Mouse (Mus musculus) heart, embryonic 16.5 days (tissue): ENCODE results near the gene Igdcc3. TPM values are rescaled to one million over a fixed set of nuclear protein-coding genes. Genes with fewer than 3 reads are reported as not detected.
"Not testable (repeated sequence)": the region's sequence is repeated elsewhere in the genome, so short reads cannot be mapped to it uniquely, and the experiment has no call there.

Source experiments
- ATAC-seq: fragments of 200-750 bp; cut with Nextera tagmentation; replicated peaks from 2 replicates; pipeline ENCODE4 v1.8.0; 2017; ENCODE audit warnings: moderate number of reproducible peaks; ENCODE audit not compliant: insufficient read depth, low FRiP score; ENCODE audit errors: extremely low read depth
- H3K27ac ChIP-seq: fragments of 300-500 bp; sonication (generic); 2 replicates; pipeline ENCODE4 v1.5.1; 2014; ENCODE audit warnings: mild to moderate bottlenecking, low read length, control low read depth, moderate library complexity
- H3K27me3 ChIP-seq: fragments of 300-500 bp; sonication (generic); 2 replicates; pipeline ENCODE4 v1.6.1; 2014; ENCODE audit warnings: low read length, mixed read lengths; ENCODE audit not compliant: control insufficient read depth, insufficient read depth
- H3K36me3 ChIP-seq: fragments of 300-500 bp; sonication (generic); 2 replicates; pipeline ENCODE4 v1.6.1; 2014; ENCODE audit not compliant: control insufficient read depth, insufficient read depth
- H3K4me1 ChIP-seq: fragments of 300-500 bp; sonication (generic); 2 replicates; pipeline ENCODE4 v1.6.1; 2014; ENCODE audit warnings: low read length, mixed read lengths; ENCODE audit not compliant: control insufficient read depth, insufficient read depth
- H3K4me2 ChIP-seq: fragments of 300-500 bp; sonication (generic); 2 replicates; pipeline ENCODE4 v1.6.1; 2014; ENCODE audit warnings: low read depth, mild to moderate bottlenecking, control low read depth, low read length
- H3K4me3 ChIP-seq: fragments of 300-500 bp; sonication (generic); 2 replicates; pipeline ENCODE4 v1.5.1; 2014; ENCODE audit warnings: mild to moderate bottlenecking, control low read depth, low read length
- H3K9ac ChIP-seq: fragments of 300-500 bp; sonication (generic); 2 replicates; pipeline ENCODE4 v1.6.1; 2014; ENCODE audit warnings: low read length, control low read depth
- H3K9me3 ChIP-seq: fragments of 300-500 bp; sonication (generic); replicated peaks from 2 replicates; pipeline ENCODE4 v1.6.1; 2016; ENCODE audit warnings: low read length; ENCODE audit not compliant: control insufficient read depth
- WGBS: fragments of 180-500 bp; shearing (Covaris S2); extraction: QIAGEN DNeasy Blood & Tissue Kit; methylation state at CpG from one replicate; pipeline ENCODE4 v1.1.7; 2014; 5-methylcytosine and 5-hydroxymethylcytosine counted together
- polyA plus RNA-seq: library from polyadenylated mRNA; unstranded; fragments of >200 nt; fragmentation: Nextera tagmentation; extraction: Ambion mirVana; gene quantifications from 2 replicates; pipeline ENCODE4 v1.2.1, GENCODE M21; 2015

Gene Igdcc3
- polyA plus RNA-seq, 1 experiment from 2014 or later = 0.17 TPM

GRCm38 (mm10) chr9:65201381-65202164 lies 60.6 kb downstream of the Igdcc3 start:
- ATAC-seq = peak; percentile 84
- H3K4me1 ChIP-seq = peaks cover 3% of the 10 kb centered on the region
- H3K27me3 ChIP-seq = no peaks in the 10 kb centered on the region
- H3K9ac ChIP-seq = peak overlapping the region; percentile 85
- H3K4me2 ChIP-seq = peak overlapping the region; percentile 82
- H3K4me3 ChIP-seq = peak overlapping the region; percentile 61
- H3K9me3 ChIP-seq = no peaks in the 10 kb centered on the region
- WGBS = under 1% methylated on average over 18 of the region's 18 CpGs
- no peaks in the 10 kb centered on the region for H3K36me3 ChIP-seq
- H3K27ac ChIP-seq = peak overlapping the region; percentile 77

- 29% methylated on average over 11 of the region's 11 CpGs for WGBS
- Histone ChIP-seq H3K27me3 (no peaks in the 10 kb centered on the region), H3K4me3 (peak overlapping the region; percentile 61), H3K9me3 (peaks cover 3% of the 10 kb centered on the region; the same call in 1 of the 2 replicates), H3K4me1 (peaks cover under 1% of the 10 kb centered on the region; the same call in 1 of the 2 replicates), H3K27ac (peak overlapping the region; percentile 77), H3K4me2 (peak overlapping the region; percentile 82), H3K9ac (peak overlapping the region; percentile 85), H3K36me3 (no peaks in the 10 kb centered on the region)
- no peak; the same call in 1 of the 2 replicates for ATAC-seq
These were observed 61.3 kb downstream of the Igdcc3 start for GRCm38 (mm10) chr9:65202165-65202754.

GRCm38 (mm10) chr9:65205049-65205815 lies 64.2 kb downstream of the Igdcc3 start:
- peaks cover 3% of the 10 kb centered on the region; the same call in 1 of the 2 replicates for H3K9me3 ChIP-seq
- no peak overlapping the region for H3K9ac ChIP-seq
- no peaks in the 10 kb centered on the region for H3K36me3 ChIP-seq
- H3K4me1 ChIP-seq = no peaks in the 10 kb centered on the region
- no peak for ATAC-seq
- 58% methylated on average over 11 of the region's 11 CpGs for whole genome bisulfite sequencing
- no peaks in the 10 kb centered on the region for H3K27me3 ChIP-seq
- H3K4me3 ChIP-seq = no peak overlapping the region
- no peak overlapping the region for H3K27ac ChIP-seq
- no peak overlapping the region for H3K4me2 ChIP-seq

GRCm38 (mm10) chr9:65207041-65207815 lies 66.2 kb downstream of the Igdcc3 start:
- not testable (repeated sequence) for ATAC-seq, H3K4me2 ChIP-seq, H3K9ac ChIP-seq, H3K27ac ChIP-seq, H3K36me3 ChIP-seq, H3K9me3 ChIP-seq, H3K27me3 ChIP-seq, H3K4me3 ChIP-seq, H3K4me1 ChIP-seq
- WGBS = 76% methylated on average over 9 of the region's 9 CpGs

GRCm38 (mm10) chr9:65208293-65209179 lies 67.5 kb downstream of the Igdcc3 start:
- no peak overlapping the region for H3K4me3 ChIP-seq
- no peaks in the 10 kb centered on the region for H3K4me1 ChIP-seq
- 85% methylated on average over 32 of the region's 32 CpGs for WGBS
- ATAC-seq = no peak
- H3K9me3 ChIP-seq = peaks cover 3% of the 10 kb centered on the region; the same call in 1 of the 2 replicates
- no peak overlapping the region for H3K27ac ChIP-seq
- H3K9ac ChIP-seq = no peak overlapping the region
- H3K4me2 ChIP-seq = no peak overlapping the region
- no peaks in the 10 kb centered on the region for H3K36me3 ChIP-seq
- H3K27me3 ChIP-seq = no peaks in the 10 kb centered on the region

GRCm38 (mm10) chr9:65211598-65211997 lies 70.6 kb downstream of the Igdcc3 start:
- H3K27ac ChIP-seq = no peak overlapping the region
- H3K9ac ChIP-seq = no peak overlapping the region
- peaks cover 5% of the 10 kb centered on the region for H3K4me1 ChIP-seq
- H3K9me3 ChIP-seq = peaks cover 3% of the 10 kb centered on the region; the same call in 1 of the 2 replicates
- no peak overlapping the region for H3K4me3 ChIP-seq
- ATAC-seq = no peak
- H3K36me3 ChIP-seq = no peaks in the 10 kb centered on the region
- H3K27me3 ChIP-seq = no peaks in the 10 kb centered on the region
- no peak overlapping the region for H3K4me2 ChIP-seq
- WGBS = 53% methylated on average over 1 of the region's 1 CpGs

- 14% methylated on average over 10 of the region's 10 CpGs for WGBS
- 0 out of 2 replicates have a peak, but pooled peaks have one; percentile 1 for ATAC-seq
- H3K27ac ChIP-seq = peak overlapping the region; percentile 77
These were observed 73.4 kb downstream of the Igdcc3 start for GRCm38 (mm10) chr9:65214425-65214777.

More at GRCm38 (mm10) chr9:65214425-65214777, 73.4 kb downstream of the Igdcc3 start:
- Histone ChIP-seq H3K36me3 (no peaks in the 10 kb centered on the region), H3K9ac (peak overlapping the region; percentile 91), H3K27me3 (no peaks in the 10 kb centered on the region), H3K9me3 (no peaks in the 10 kb centered on the region), H3K4me1 (peaks cover 11% of the 10 kb centered on the region), H3K4me2 (peak overlapping the region; percentile 97), H3K4me3 (peak overlapping the region; percentile 77)
